Mouse (Mus musculus): ENCODE measurements around the gene Hoxd8.

Hoxd8 gene

GRCm38 (mm10) chr2:74704393-74704998 is at the start of gene Hoxd8:
Gene Hoxd8, plus strand, starts transcription at chr2:74704615.
- in situ Hi-C loops (cut with MboI; ENCODE audit: low pct_unique_long_range_greater_than_20kb in 1 of 2, low sequenced_read_pairs in 2 of 2, unreplicated experiment in 1 of 2), result loop anchor here in 1 of 2 experiments (5.0 kb wide), 1 partner anchor 33 kb away; no protein-coding TSS in a partner anchor

DNA sequence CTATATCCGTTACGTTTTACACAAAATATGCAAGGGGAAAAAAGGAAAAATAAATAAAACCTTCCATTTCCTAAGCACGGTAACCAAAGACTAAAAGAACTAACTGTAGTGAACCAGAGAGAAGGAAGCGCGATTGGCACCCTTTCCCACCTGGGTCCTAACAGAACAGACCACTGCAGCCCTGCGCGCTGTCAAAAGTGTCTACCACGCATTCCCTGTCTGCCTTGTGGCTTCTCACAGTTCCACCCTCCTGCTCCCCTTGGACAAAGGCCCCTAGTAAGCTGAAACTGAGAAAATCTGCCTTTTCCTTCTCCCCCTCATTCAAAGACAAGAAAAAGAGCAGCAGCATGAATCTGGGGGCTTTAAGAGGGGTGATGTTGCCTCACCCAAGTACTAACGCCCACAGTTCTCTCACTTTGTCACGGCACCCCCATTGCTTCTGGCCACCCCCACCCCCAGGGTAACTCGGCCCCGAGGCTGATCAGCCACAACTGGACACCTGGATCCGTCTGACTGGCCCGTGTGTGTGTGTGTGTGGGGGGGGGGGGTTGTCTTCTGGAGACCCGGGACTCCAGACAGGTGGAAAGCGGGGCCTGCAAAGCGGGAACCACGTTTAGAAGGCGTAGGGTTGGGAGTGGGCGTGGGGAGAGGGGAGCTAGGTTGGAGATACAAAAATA is 49.5 kb upstream of the Hoxd8 start:
- in situ Hi-C loops (cut with MboI; ENCODE audit: low pct_unique_long_range_greater_than_20kb in 1 of 2, low sequenced_read_pairs in 2 of 2, unreplicated experiment in 1 of 2), result loop anchor here in 1 of 2 experiments (10.0 kb wide), 1 partner anchor 590 kb away; no protein-coding TSS in a partner anchor

DNA sequence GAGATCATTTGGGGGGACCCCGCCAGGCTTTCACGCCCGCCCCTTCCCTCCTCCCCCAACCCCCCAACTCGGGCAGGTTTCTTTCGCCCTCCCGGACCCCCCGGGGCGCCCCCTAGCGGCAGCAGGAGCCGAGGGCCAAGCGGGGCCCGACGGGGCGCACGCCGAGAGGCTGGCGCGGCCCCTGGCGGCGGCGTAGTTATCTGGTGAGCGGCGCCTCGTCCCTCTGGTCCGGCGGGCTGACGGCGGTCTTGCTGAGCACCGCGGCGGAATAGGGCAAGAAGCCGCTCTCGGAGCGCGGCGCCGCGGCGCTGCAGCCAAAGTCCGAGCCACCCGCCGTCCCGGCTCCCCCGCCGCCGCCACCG is 49.0 kb upstream of the Hoxd8 start:
- in situ Hi-C loops (cut with MboI; ENCODE audit: low pct_unique_long_range_greater_than_20kb in 1 of 2, low sequenced_read_pairs in 2 of 2, unreplicated experiment in 1 of 2), result loop anchor here in 1 of 2 experiments (10.0 kb wide), 1 partner anchor 591 kb away; no protein-coding TSS in a partner anchor

GRCm38 (mm10) chr2:74655821-74656631 is 48.4 kb upstream of the Hoxd8 start:
- in situ Hi-C loops (cut with MboI; ENCODE audit: low pct_unique_long_range_greater_than_20kb in 1 of 2, low sequenced_read_pairs in 2 of 2, unreplicated experiment in 1 of 2), result loop anchor here in 1 of 2 experiments (10.0 kb wide), 1 partner anchor 591 kb away; no protein-coding TSS in a partner anchor

DNA sequence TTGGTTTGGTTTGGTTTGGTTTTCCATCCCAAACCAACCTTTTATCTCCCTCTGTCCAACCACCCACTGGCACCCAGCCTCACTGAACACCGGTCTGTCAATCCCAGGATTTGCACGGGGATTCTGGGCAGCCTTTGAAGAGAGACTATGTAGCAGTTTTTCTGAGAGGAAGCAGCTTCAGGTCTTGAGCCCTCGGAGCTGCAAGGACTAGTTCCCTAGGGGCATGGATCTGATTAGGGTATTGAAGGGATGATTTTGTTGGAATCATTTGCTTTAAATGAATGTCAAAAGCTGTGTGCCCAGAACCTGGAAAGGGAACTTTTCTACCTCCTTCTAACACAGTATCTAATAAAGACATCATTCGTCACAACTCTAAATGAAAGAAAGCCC is 47.8 kb upstream of the Hoxd8 start:
- in situ Hi-C loops (cut with MboI; ENCODE audit: low pct_unique_long_range_greater_than_20kb in 1 of 2, low sequenced_read_pairs in 2 of 2, unreplicated experiment in 1 of 2), result loop anchor here in 1 of 2 experiments (10.0 kb wide), 1 partner anchor 592 kb away; no protein-coding TSS in a partner anchor

- in situ Hi-C loops (cut with MboI; ENCODE audit: low pct_unique_long_range_greater_than_20kb in 1 of 2, low sequenced_read_pairs in 2 of 2, unreplicated experiment in 1 of 2), result loop anchor here in 1 of 2 experiments (10.0 kb wide), 1 partner anchor 593 kb away; no protein-coding TSS in a partner anchor
Measured at GRCm38 (mm10) chr2:74657251-74658023, 47.0 kb upstream of the Hoxd8 start.

DNA sequence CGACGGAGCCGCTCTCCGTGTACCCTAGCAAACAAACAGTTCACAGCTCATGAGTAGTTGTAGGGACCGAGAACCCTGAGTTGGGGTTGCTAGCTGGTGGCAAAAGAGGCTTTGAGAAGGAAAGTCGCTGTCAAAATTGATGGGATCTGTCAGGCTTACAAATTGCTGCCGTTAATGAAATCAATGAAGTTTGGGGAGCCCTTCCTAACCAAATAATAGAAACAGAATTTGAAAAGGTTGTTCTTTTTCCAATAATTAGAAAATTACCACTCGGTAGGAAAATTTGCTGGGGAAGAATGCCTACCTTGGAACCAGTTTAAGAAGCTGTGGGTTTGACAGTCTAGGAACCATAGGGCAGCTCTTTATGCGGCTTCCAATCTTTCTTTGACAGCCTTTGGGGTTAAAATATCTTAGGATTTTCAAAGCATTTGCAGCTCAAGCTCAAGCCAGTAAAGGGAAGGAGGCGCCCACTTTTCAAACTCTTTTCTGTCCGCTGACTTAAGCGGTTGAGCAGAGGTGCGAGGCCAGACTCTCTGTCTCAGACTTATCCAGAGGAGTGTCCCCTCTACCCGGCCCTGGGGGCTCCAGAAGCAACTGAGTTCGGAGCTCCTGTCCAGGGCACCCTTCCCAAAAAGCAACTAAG is 46.3 kb upstream of the Hoxd8 start:
- in situ Hi-C loops (cut with MboI; ENCODE audit: low pct_unique_long_range_greater_than_20kb in 1 of 2, low sequenced_read_pairs in 2 of 2, unreplicated experiment in 1 of 2), result loop anchor here in 1 of 2 experiments (10.0 kb wide), 1 partner anchor 593 kb away; no protein-coding TSS in a partner anchor

DNA sequence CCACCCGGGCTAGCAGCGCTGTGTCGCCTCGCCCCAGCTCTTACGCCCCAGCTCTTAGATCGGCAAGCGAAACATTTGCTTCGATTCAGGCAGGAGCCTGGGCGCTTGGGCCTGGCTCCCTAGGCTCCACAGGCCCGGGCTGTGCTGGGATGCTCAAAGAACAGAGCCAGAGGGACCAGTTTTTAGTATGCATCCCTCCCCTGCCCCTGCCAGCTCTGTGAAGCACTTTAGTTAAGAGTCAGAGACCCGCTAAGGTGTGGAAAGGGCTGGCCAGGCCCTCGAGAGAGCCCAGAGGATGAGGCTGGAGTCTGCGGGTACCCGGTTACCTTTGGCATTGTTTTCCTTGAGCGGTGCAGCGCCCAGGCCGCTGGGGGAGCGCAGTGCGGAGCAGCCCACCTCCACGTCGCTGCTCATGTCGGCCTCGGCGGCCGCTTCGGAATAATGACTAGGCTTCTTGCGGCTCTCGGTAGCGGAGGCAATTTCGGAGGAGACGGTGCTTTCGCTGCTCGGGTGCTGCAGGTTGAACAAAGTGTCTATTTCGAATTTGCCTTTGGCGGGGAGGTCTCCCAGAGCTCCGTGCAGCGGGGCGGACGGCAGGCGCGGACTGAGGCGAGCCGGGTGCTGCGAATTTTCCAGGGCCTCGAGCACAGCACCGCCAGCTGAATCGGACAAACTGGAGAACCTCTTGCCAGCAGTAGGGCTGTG is 45.6 kb upstream of the Hoxd8 start:
- in situ Hi-C loops (cut with MboI; ENCODE audit: low pct_unique_long_range_greater_than_20kb in 1 of 2, low sequenced_read_pairs in 2 of 2, unreplicated experiment in 1 of 2), result loop anchor here in 1 of 2 experiments (10.0 kb wide), 1 partner anchor 594 kb away; no protein-coding TSS in a partner anchor

- in situ Hi-C loops (cut with MboI; ENCODE audit: low pct_unique_long_range_greater_than_20kb in 1 of 2, low sequenced_read_pairs in 2 of 2, unreplicated experiment in 1 of 2), result loop anchor here (10.0 kb wide), 2 partner anchors 365 to 595 kb away; no protein-coding TSS in a partner anchor
Measured at GRCm38 (mm10) chr2:74659507-74660005, 44.9 kb upstream of the Hoxd8 start, which contains the start of gene Evx2. Gene Evx2, minus strand, starts transcription at chr2:74659557.

GRCm38 (mm10) chr2:74660421-74661375 is 43.7 kb upstream of the Hoxd8 start:
- in situ Hi-C loops (cut with MboI; ENCODE audit: low pct_unique_long_range_greater_than_20kb in 1 of 2, low sequenced_read_pairs in 2 of 2, unreplicated experiment in 1 of 2), result loop anchor here in 1 of 2 experiments (10.0 kb wide), 2 partner anchors 366 to 596 kb away; no protein-coding TSS in a partner anchor

GRCm38 (mm10) chr2:74661685-74662084 is 42.7 kb upstream of the Hoxd8 start:
- in situ Hi-C loops (cut with MboI; ENCODE audit: low pct_unique_long_range_greater_than_20kb in 1 of 2, low sequenced_read_pairs in 2 of 2, unreplicated experiment in 1 of 2), result loop anchor here in 1 of 2 experiments (10.0 kb wide), 2 partner anchors 367 to 597 kb away; no protein-coding TSS in a partner anchor

DNA sequence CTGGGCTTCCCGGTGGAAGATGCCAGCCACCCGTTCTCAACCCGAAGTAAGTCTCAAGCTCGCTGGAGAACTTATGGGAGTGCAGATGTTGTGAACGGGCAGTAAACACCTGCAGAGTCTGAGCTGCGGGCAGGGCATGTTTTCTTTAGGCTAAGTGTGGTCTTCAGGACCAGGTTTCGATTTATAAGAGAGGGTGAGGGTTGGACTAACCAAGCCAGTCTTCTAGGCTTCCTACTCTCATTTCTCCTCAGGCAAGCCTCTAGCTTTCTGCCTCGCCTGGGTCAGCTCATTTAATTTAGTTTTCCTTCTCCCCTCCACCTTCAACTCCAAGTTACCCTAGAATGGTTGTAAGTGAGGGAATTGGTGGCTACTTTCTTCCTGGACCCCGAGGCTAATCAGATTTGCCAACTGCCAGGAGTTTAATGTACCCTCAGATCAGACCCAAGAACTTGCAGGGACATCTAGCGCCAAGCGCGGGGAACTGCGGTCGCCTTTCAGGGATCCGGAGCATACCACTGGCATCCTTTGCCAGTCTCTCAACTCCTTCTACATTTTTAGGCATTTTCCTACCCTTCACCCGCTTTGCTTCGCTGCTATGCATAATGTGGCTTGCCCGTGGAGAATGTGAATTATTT is 41.0 kb upstream of the Hoxd8 start:
- in situ Hi-C loops (cut with MboI; ENCODE audit: low pct_unique_long_range_greater_than_20kb in 1 of 2, low sequenced_read_pairs in 2 of 2, unreplicated experiment in 1 of 2), result loop anchor here in 1 of 2 experiments (10.0 kb wide), 2 partner anchors 369 to 599 kb away; no protein-coding TSS in a partner anchor

- in situ Hi-C loops (cut with MboI; ENCODE audit: low pct_unique_long_range_greater_than_20kb in 1 of 2, low sequenced_read_pairs in 2 of 2, unreplicated experiment in 1 of 2), result loop anchor here in 1 of 2 experiments (10.0 kb wide), 2 partner anchors 372 to 602 kb away; no protein-coding TSS in a partner anchor
Measured at GRCm38 (mm10) chr2:74666411-74666810, 38.0 kb upstream of the Hoxd8 start.

DNA sequence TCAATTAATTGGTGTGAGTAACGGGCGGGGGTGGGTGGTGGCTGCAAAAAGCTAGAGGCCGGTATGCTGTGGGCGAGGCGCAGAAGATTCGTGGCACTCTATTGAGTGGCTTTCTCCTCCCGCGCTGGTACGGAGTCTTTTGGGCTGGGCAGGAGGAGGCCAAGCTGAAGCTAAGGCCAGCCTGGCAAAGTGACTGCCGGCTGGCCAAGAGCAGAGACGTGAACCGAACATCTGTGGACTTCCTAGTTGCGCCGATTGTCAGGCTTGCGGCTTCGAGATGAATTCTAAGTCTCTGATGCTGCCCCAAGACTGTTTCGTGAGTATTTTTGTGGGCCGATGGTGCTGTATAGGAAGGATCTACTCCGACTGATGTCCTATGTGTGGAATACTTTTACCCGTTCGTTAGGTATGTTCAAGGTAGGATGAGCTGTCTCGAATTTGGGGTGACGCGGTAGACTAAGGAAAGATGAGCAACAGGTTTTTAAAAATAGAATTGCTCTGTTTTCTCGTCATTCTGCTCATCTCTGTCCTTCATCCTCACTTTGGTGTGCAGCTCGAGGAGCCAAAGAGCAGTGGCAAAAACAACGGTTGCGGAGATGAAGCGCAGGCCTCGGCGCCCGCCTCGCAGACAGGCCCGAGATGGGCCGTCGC is 37.1 kb upstream of the Hoxd8 start:
- in situ Hi-C loops (cut with MboI; ENCODE audit: low pct_unique_long_range_greater_than_20kb in 1 of 2, low sequenced_read_pairs in 2 of 2, unreplicated experiment in 1 of 2), result loop anchor here in 1 of 2 experiments (10.0 kb wide), 2 partner anchors 373 to 603 kb away; no protein-coding TSS in a partner anchor
